Mouse (Mus musculus) CD4-positive naive resting alpha-beta T cell, adult 76 days (primary cell): ENCODE results near the gene Smbd1. TPM values are rescaled to one million over a fixed set of nuclear protein-coding genes. Genes with fewer than 3 reads are reported as not detected.

ENCODE experiments used
- total RNA-seq: library from RNA; stranded (reverse); gene quantifications from one replicate; pipeline ENCODE4 v1.2.4, GENCODE M21; 2023

The Smbd1 gene
- not detected for total RNA-seq

DNA sequence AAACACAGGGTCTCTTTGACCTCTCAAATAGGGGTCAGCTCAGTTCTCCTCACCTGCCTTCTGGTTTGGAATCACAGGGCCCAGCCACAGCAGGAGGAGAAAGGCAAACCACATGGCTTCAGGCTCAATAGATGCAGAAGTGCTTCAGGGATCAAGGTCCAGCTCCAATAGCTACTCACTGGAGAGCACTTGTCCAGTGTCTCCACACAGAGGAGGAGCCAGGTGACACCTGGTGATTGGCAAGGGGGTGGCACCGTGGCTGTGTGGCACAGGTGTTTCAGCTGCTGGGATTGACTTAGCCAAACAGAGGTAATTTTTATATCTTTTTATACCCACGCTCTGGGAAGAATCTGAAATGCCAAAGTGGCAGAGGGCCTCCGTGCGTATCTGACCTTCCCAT, at the start of gene Smbd1:
Smbd1 (minus strand) TSS at position 157 of the 400 bp plus-strand sequence.

GRCm38 (mm10) chr16:32797426-32797689, 12.9 kb downstream of the Smbd1 start, which contains the start of gene Muc20:
TSS of gene Muc20 (minus strand) at chr16:32797435.

Other genes with a start within 250 kb of the Smbd1 start
- gene Tfrc, start 201.6 kb downstream of the Smbd1 start, total RNA-seq = 69.4 TPM
- gene Tnk2, start 166.6 kb downstream of the Smbd1 start, total RNA-seq = 66.5 TPM
- not detected for gene Muc4, start 74.6 kb downstream of the Smbd1 start, total RNA-seq
- not detected for gene Muc20, start 13.0 kb downstream of the Smbd1 start, total RNA-seq
- gene Fyttd1, start 67.0 kb upstream of the Smbd1 start, total RNA-seq = 66.5 TPM
- 21.1 TPM for gene Rubcn, start 67.3 kb upstream of the Smbd1 start, total RNA-seq
- gene Lrch3, start 103.6 kb upstream of the Smbd1 start, total RNA-seq = 91.7 TPM
- 0.47 TPM for gene Iqcg, start 245.7 kb upstream of the Smbd1 start, total RNA-seq
- 1,804 TPM for gene Rpl35a, start 246.0 kb upstream of the Smbd1 start, total RNA-seq